Mouse (Mus musculus) forebrain, embryonic 10.5 days (tissue): ENCODE results near the gene Hist1h2ak. TPM values are rescaled to one million over a fixed set of nuclear protein-coding genes. Genes with fewer than 3 reads are reported as not detected.
"Not testable (repeated sequence)": the region's sequence is repeated elsewhere in the genome, so short reads cannot be mapped to it uniquely, and the experiment has no call there.

Experiments
- DNase-seq: peaks from one replicate; pipeline ENCODE4 v3.0.0-alpha.2; 2017; ENCODE audit warnings: low spot score; ENCODE audit errors: extremely low spot score
- H3K27ac ChIP-seq: fragments of 300-500 bp; sonication (generic); 2 replicates; pipeline ENCODE4 v1.5.1; 2016; ENCODE audit warnings: mild to moderate bottlenecking
- H3K27me3 ChIP-seq: fragments of 300-500 bp; sonication (generic); 2 replicates; pipeline ENCODE4 v1.6.1; 2016; ENCODE audit warnings: mild to moderate bottlenecking; ENCODE audit not compliant: poor library complexity, severe bottlenecking
- H3K36me3 ChIP-seq: fragments of 300-500 bp; sonication (generic); replicated peaks from 2 replicates; pipeline ENCODE4 v1.6.1; 2016; ENCODE audit warnings: mild to moderate bottlenecking, moderate library complexity
- H3K4me1 ChIP-seq: fragments of 300-500 bp; sonication (generic); 2 replicates; pipeline ENCODE4 v1.6.1; 2016
- H3K4me3 ChIP-seq: fragments of 300-500 bp; sonication (generic); 2 replicates; pipeline ENCODE4 v1.5.1; 2016; ENCODE audit warnings: mild to moderate bottlenecking, moderate library complexity
- H3K9me3 ChIP-seq: fragments of 300-500 bp; sonication (generic); 2 replicates; pipeline ENCODE4 v1.6.1; 2016; ENCODE audit warnings: mild to moderate bottlenecking, moderate library complexity
- WGBS: fragments of 180-500 bp; shearing (Covaris S2); methylation state at CpG from one replicate; pipeline ENCODE4 v1.1.7; 2016; 5-methylcytosine and 5-hydroxymethylcytosine counted together
- polyA plus RNA-seq: library from polyadenylated mRNA; unstranded; fragments of >200 nt; fragmentation: Nextera tagmentation; extraction: Ambion mirVana; gene quantifications from 2 replicates; pipeline ENCODE4 v1.2.1, GENCODE M21; 2016

Hist1h2ak gene
- polyA plus RNA-seq, 1 experiment from 2014 or later: 18.1 TPM

DNA sequence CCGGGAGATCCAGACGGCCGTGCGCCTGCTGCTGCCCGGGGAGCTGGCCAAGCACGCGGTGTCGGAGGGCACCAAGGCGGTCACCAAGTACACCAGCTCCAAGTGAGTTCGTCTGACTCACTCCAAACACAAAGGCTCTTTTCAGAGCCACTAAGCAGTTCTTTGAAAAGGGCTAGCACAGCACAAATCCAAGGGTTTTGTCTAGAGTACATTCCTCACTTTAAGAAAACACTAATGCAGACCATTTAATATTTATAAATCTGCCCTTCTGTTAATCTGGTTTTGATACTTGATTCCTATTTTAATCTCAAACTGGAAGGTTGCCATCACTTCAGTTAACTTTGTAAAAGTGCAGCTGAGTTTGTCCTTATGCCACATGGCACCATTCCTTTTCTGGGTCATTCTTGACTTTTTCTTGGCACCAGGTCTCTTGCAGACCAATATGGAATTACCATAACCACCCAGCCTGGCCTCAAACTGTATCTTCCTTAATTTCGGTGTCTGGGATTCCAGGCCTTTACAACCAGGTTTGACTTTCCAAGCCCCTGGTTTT is 31.2 kb downstream of the Hist1h2ak start:
- DNase-seq: peak; percentile 61
- Histone ChIP-seq H3K4me3 (peak overlapping the region; percentile 53), H3K27ac (peak overlapping the region; percentile 96), H3K36me3 (no peaks in the 10 kb centered on the region), H3K27me3 (no peaks in the 10 kb centered on the region), H3K9me3 (no peaks in the 10 kb centered on the region), H3K4me1 (peaks cover 48% of the 10 kb centered on the region)
- 3% methylated on average over 11 of the region's 11 CpGs for WGBS

DNA sequence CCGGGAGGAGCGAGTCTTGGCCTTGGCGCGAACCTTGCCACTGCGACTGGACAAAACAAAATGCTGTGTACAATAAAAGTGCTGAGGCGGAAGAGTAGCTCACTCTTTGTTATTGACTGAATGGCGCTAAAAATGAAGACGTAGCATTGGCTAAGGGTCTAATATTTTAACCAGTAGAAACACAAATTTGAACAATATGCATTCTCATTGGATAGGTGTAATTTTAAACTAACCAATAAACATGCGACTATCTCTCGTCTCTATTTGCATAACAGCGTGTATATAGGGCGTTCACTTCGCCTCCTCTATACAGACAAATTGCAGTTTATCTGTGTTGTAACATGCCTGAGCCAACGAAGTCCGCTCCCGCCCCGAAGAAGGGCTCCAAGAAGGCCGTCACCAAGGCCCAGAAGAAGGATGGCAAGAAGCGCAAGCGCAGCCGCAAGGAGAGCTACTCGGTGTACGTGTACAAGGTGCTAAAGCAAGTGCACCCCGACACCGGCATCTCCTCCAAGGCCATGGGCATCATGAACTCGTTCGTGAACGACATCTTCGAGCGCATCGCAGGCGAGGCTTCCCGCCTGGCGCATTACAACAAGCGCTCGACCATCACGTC is 31.8 kb downstream of the Hist1h2ak start, which contains the start of gene Hist1h2bm:
Gene Hist1h2bm (plus strand): TSS at position 288 of the 616 bp plus-strand sequence.
- not testable (repeated sequence) for H3K36me3 ChIP-seq, H3K27me3 ChIP-seq, H3K9me3 ChIP-seq
- H3K4me3 ChIP-seq: peak within 1 kb of the TSS; percentile 53
- H3K4me1 ChIP-seq: peaks cover 44% of the 10 kb centered on the region
- DNase-seq: peak; percentile 79
- peak within 1 kb of the TSS; percentile 96 for H3K27ac ChIP-seq
- WGBS: under 1% methylated on average over 37 of the region's 37 CpGs

DNA sequence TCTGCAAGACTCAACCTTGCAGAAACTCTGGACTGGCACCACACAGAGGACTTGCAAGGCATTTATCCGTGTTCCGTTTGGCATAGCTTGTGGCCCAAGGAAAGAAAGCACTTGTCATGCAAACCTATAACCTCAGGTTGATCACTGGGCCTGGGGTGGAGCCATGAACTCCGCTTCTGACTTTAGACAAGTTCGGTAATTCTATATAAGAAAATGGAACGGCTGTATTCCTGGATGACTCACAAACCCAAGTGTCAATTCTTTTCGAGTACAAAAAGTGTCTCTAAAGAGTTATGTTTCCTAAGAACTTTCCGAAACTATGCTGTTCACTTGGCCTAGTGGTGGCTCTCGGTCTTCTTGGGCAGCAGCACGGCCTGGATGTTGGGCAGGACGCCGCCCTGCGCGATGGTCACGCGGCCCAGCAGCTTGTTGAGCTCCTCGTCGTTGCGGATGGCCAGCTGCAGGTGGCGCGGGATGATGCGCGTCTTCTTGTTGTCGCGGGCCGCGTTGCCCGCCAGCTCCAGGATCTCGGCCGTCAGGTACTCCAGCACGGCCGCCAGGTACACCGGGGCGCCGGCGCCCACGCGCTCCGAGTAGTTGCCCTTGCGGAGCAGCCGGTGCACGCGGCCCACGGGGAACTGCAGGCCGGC is 32.4 kb downstream of the Hist1h2ak start:
- not testable (repeated sequence) for H3K27me3 ChIP-seq, H3K9me3 ChIP-seq, H3K36me3 ChIP-seq
- Histone ChIP-seq H3K27ac (peak overlapping the region; percentile 96), H3K4me3 (peak overlapping the region; percentile 53), H3K4me1 (peaks cover 46% of the 10 kb centered on the region)
- peak; percentile 32 for DNase-seq
- WGBS: 2% methylated on average over 25 of the region's 44 CpGs

DNA sequence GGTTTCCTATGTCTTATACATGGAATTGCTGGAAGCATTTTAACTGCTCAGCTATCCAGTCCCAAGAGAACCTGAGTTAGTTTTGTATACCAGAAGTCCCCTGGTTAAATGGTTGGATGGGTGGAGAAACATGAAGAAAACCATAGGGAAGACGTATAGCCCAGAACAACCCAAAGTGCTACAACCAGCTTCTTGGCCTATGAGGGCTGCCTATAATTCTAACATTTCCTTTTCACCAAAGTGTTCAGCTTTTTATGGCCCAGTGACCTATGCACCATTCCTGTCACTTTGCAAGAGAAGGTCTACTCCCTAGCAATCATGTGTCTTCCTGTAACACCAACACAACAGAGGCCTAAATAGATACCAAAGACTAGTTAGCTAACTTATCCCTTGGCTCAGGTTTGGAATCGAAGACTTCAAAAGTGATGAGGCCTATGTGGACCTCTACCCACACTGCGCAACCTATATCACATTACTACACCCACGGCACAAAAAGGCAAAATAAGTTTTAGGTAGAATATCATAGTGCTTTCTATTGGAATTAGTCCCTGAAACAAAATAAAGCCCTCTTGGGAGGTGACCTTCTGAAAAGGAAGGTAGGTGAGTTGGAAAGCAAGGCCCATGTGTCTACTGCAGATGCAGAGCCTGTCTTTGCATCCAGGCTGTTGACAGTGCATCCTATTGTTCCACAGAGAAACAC is 35.1 kb downstream of the Hist1h2ak start:
- Histone ChIP-seq H3K9me3 (no peaks in the 10 kb centered on the region), H3K27me3 (no peaks in the 10 kb centered on the region), H3K4me3 (peak overlapping the region; percentile 59), H3K4me1 (peaks cover 54% of the 10 kb centered on the region), H3K27ac (peak overlapping the region; percentile 96), H3K36me3 (no peaks in the 10 kb centered on the region)
- WGBS: 58% methylated on average over 4 of the region's 4 CpGs
- DNase-seq: peak; percentile 41

DNA sequence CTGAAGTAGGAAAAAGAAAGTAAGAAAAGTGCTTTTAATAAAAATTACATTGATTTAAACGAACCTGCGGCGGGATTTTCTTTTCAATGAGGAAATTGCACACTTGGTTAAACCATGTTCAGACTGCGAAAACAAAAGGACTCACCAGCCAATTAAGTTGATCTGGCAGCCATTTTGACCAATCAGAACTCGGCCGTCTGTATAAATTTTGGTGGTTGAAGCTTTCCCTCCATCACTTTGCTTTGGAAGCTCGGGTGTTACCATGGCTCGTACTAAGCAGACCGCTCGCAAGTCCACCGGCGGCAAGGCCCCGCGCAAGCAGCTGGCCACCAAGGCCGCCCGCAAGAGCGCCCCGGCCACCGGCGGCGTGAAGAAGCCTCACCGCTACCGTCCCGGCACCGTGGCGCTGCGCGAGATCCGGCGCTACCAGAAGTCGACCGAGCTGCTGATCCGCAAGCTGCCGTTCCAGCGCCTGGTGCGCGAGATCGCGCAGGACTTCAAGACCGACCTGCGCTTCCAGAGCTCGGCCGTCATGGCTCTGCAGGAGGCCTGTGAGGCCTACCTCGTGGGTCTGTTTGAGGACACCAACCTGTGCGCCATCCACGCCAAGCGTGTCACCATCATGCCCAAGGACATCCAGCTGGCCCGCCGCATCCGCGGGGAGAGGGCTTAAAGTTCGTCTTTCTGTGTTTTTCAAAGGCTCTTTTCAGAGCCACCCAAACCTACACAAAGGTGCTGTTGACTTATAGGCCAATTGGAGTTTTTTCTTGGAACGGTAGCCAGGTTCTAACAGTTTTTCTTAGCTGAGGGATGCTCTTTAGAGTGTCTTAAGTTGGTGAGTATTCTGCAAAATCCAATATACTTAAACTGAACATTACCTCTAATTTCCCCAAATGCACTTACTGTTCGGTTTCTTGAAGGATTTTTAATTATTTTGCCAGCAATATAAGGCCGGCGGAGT is 36.0 kb downstream of the Hist1h2ak start, which contains the start of gene Hist1h3h:
Gene Hist1h3h (plus strand): TSS at position 263 of the 961 bp plus-strand sequence.
- H3K36me3 ChIP-seq, H3K27me3 ChIP-seq, H3K9me3 ChIP-seq: not testable (repeated sequence)
- under 1% methylated on average over 26 of the region's 56 CpGs for WGBS
- Histone ChIP-seq H3K27ac (peak within 1 kb of the TSS; percentile 96), H3K4me1 (peaks cover 50% of the 10 kb centered on the region), H3K4me3 (peak within 1 kb of the TSS; percentile 59)
- peak; percentile 87 for DNase-seq

DNA sequence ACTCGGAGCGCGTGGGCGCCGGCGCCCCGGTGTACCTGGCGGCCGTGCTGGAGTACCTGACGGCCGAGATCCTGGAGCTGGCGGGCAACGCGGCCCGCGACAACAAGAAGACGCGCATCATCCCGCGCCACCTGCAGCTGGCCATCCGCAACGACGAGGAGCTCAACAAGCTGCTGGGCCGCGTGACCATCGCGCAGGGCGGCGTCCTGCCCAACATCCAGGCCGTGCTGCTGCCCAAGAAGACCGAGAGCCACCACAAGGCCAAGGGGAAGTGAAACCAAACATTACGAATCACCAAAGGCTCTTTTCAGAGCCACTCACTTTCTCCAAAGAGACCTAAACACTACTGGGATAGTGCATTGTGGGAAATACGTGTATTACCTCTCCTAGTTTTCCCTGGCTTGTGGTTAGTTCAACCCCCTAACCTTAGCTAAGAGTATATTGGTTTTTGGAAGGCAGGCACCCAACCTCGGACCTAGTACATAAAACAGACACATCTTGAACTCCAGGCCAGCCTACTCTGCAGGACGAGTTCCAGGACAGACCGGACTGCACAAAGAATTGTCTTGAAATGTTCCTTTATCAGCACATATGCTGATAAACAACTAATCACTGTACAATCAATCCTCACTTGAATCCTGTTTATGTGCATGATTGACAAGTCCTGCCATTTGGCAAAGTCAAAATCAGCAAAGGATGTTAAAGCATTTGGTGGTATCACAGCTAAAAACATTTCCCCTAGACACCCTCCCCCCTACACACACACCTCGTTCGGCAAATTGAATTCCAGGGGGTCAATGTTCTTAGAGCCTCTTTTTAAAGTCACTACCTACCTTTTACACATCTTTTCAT is 36.9 kb downstream of the Hist1h2ak start:
- not testable (repeated sequence) for H3K9me3 ChIP-seq, H3K27me3 ChIP-seq, H3K36me3 ChIP-seq
- Histone ChIP-seq H3K27ac (peak overlapping the region; percentile 95), H3K4me1 (peaks cover 45% of the 10 kb centered on the region), H3K4me3 (peak overlapping the region; percentile 55)
- 0% methylated on average over 13 of the region's 38 CpGs for WGBS
- peak; percentile 63 for DNase-seq

DNA sequence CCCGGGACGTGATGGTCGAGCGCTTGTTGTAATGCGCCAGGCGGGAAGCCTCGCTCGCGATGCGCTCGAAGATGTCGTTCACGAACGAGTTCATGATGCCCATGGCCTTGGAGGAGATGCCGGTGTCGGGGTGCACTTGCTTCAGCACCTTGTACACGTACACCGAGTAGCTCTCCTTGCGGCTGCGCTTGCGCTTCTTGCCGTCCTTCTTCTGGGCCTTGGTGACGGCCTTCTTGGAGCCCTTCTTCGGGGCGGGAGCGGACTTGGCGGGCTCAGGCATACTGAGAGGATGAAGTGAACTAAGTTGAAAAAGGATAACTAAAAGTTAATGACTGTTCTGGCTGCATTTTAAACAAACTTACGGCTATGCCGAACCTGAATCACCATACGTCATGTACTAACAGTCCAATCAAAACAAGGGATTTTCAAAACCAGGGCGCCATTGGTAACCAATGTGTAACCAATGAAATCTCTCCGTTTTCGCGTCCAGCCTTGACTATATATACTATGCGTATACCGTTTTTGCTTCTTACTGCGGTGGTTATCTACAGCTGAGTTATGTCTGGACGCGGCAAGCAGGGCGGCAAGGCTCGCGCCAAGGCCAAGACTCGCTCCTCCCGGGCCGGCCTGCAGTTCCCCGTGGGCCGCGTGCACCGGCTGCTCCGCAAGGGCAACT is 37.6 kb downstream of the Hist1h2ak start, which contains the start of the genes Hist1h2bl and Hist1h2ai:
Gene Hist1h2bl (minus strand): TSS at position 280 of the 676 bp plus-strand sequence.
Gene Hist1h2ai (plus strand): TSS at position 559 of the 676 bp plus-strand sequence.
- H3K9me3 ChIP-seq: not testable (repeated sequence)
- H3K27ac ChIP-seq: peak within 1 kb of the TSS; percentile 95

DNA sequence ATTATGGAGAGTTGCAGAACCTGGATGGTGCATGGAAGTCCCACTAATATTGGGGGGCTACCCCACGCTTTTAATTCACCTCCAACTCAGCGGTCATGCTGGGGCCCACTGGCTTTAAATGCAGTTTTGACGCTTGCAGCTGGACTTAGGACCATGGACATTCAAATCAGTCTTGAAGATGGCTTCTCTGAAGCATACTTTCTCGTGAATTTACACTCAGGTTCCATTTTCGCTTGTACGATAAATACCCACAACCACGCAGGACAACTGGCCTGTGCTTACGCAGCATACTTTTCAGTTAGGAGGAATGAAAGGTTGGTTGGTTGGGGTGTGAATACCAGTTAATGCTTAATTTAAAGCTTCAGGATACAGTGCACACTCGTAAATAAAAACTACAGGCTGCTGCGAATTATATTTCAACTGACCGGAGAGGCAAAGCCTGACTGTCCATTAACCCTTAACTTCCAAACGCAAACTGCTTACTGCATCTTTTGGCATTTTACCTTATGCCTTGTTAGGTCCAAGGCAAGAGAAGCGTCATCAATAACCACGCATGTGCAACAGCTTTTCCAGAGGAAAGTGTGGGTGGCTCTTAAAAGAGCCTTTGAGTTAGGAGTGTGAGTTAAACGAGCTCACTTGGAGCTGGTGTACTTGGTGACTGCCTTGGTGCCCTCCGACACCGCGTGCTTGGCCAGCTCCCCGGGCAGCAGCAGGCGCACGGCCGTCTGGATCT is 38.3 kb downstream of the Hist1h2ak start:
- H3K4me3 ChIP-seq: peak overlapping the region; percentile 55
- H3K4me1 ChIP-seq: peaks cover 42% of the 10 kb centered on the region
- H3K27me3 ChIP-seq: no peaks in the 10 kb centered on the region
- peak; percentile 57 for DNase-seq
- 1% methylated on average over 22 of the region's 22 CpGs for WGBS
- H3K27ac ChIP-seq: peak overlapping the region; percentile 94
- no peaks in the 10 kb centered on the region for H3K9me3 ChIP-seq
- H3K36me3 ChIP-seq: no peaks in the 10 kb centered on the region

More for the DNA sequence above, 37.6 kb downstream of the Hist1h2ak start, which contains the start of the genes Hist1h2bl and Hist1h2ai:
- not testable (repeated sequence) for H3K27me3 ChIP-seq, H3K36me3 ChIP-seq
- H3K4me3 ChIP-seq: peak within 1 kb of the TSS; percentile 55
- DNase-seq: peak; percentile 82
- H3K4me1 ChIP-seq: peaks cover 49% of the 10 kb centered on the region
- WGBS: under 1% methylated on average over 35 of the region's 50 CpGs

DNA sequence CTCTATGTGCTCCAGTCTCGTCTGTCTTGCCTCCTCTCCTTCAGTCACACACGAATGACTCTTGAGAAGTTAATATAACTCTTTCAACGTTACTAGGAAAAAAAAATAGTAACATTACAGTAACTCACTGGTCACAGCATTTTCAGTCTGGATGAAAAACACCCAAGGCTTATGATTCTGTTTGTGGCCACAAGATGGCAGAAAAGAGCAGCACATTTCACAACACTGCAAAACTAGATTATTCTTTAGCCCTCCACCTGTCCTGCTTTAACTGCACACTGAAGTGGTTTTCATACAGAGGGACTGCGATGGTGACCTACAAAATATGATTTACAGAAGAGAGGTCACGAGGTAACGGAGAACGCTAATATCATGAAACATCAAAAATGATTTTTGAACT is 38.9 kb downstream of the Hist1h2ak start:
- WGBS: 2% methylated on average over 7 of the region's 7 CpGs
- Histone ChIP-seq H3K36me3 (no peaks in the 10 kb centered on the region), H3K27ac (peak overlapping the region; percentile 94), H3K4me1 (peaks cover 36% of the 10 kb centered on the region), H3K27me3 (no peaks in the 10 kb centered on the region), H3K4me3 (peak overlapping the region; percentile 55), H3K9me3 (no peaks in the 10 kb centered on the region)
- peak; percentile 62 for DNase-seq

DNA sequence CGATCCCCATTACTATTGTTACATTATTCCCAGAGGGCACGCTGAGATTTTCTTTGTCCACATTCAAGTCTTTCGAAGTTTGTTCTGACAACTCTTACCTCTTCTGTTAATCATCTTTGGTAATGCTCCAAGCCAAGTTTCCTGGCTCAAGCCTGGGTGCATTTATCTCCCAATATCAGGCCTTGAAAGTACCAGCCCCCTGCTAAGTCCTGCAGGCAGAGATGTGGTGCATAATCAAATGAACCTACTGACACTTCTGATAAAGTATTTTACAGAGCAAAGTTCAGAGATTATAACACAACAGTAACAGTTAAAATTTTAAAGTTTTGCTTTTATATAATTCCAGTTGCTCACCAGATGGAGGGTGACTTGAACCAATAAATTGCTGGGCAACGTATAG is 41.9 kb downstream of the Hist1h2ak start:
- DNase-seq: no peak
- Histone ChIP-seq H3K36me3 (no peaks in the 10 kb centered on the region), H3K27me3 (no peaks in the 10 kb centered on the region), H3K4me1 (peaks cover 15% of the 10 kb centered on the region), H3K4me3 (peak overlapping the region; percentile 69), H3K27ac (peak overlapping the region; percentile 73), H3K9me3 (no peaks in the 10 kb centered on the region)
- WGBS: 40% methylated on average over 4 of the region's 4 CpGs
